Mouse (Mus musculus) liver, adult 2 months (tissue): Measurements from ENCODE around the gene Prune2. TPM values are rescaled to one million over a fixed set of nuclear protein-coding genes. Genes with fewer than 3 reads are reported as not detected.
A peak's percentile ranks its signal among the peaks of the same experiment; 100 is the strongest.

Experiments
- DNase-seq: peaks from one replicate; pipeline ENCODE4 v3.0.0-alpha.2; 2011; ENCODE audit warnings: low read depth, low spot score; ENCODE audit errors: extremely low read depth
- H3K27ac ChIP-seq: fragments of 200-500 bp; replicated peaks from 2 replicates; pipeline ENCODE4 v1.5.1; 2012; ENCODE audit warnings: low read depth, mild to moderate bottlenecking, control low read depth, inconsistent platforms, low read length; ENCODE audit not compliant: insufficient read depth
- H3K27me3 ChIP-seq: fragments of 200-500 bp; 2 replicates; pipeline ENCODE4 v1.6.1; 2012; ENCODE audit warnings: mild to moderate bottlenecking, moderate library complexity, low read length, inconsistent platforms; ENCODE audit not compliant: control insufficient read depth, insufficient read depth
- H3K36me3 ChIP-seq: fragments of 200-500 bp; 2 replicates; pipeline ENCODE4 v1.6.1; 2012; ENCODE audit warnings: low read length, inconsistent platforms; ENCODE audit not compliant: control insufficient read depth, insufficient read depth
- H3K4me1 ChIP-seq: fragments of 200-500 bp; 2 replicates; pipeline ENCODE4 v1.6.1; 2011; ENCODE audit warnings: low read length; ENCODE audit not compliant: control insufficient read depth, insufficient read depth
- H3K4me3 ChIP-seq: fragments of 200-500 bp; 2 replicates; pipeline ENCODE4 v1.5.1; 2011; ENCODE audit warnings: low read depth, mild to moderate bottlenecking, control low read depth, low read length, moderate library complexity; ENCODE audit not compliant: insufficient read depth
- H3K79me2 ChIP-seq: fragments of 200-500 bp; 2 replicates; pipeline ENCODE4 v1.6.1; 2012; ENCODE audit warnings: inconsistent platforms, mild to moderate bottlenecking, low read length, moderate library complexity; ENCODE audit not compliant: control insufficient read depth, insufficient read depth
- H3K9ac ChIP-seq: fragments of 200-500 bp; 2 replicates; pipeline ENCODE4 v1.6.1; 2012; ENCODE audit warnings: low read depth, mild to moderate bottlenecking, control low read depth, inconsistent platforms, low read length
- CTCF ChIP-seq: fragments of 200-500 bp; IDR thresholded peaks from 2 replicates; pipeline ENCODE4 v1.5.1; 2011; ENCODE audit warnings: low read depth, low read length, control low read depth
- POLR2A ChIP-seq: fragments of 200-500 bp; IDR thresholded peaks from 2 replicates; pipeline ENCODE4 v1.6.1; 2011; ENCODE audit warnings: low read length, control low read depth; ENCODE audit not compliant: insufficient read depth; ENCODE audit errors: extremely low read depth
- WGBS: fragments of 180-500 bp; shearing (Covaris S2); methylation state at CpG from one replicate; pipeline ENCODE4 v1.1.7; 2018; 5-methylcytosine and 5-hydroxymethylcytosine counted together
- polyA plus RNA-seq: library from polyadenylated mRNA; depleted of rRNA; stranded (reverse); fragments of >200 nt; gene quantifications from 2 replicates; pipeline ENCODE4 v1.2.3, GENCODE M21; 2012
- total RNA-seq: library from RNA; depleted of rRNA; stranded (reverse); fragments of >200 nt; gene quantifications from 2 replicates; pipeline ENCODE4 v1.2.3, GENCODE M21; 2014

Gene Prune2
- total and polyA plus RNA-seq, 2 experiments: 0.06 to 0.55 TPM

DNA sequence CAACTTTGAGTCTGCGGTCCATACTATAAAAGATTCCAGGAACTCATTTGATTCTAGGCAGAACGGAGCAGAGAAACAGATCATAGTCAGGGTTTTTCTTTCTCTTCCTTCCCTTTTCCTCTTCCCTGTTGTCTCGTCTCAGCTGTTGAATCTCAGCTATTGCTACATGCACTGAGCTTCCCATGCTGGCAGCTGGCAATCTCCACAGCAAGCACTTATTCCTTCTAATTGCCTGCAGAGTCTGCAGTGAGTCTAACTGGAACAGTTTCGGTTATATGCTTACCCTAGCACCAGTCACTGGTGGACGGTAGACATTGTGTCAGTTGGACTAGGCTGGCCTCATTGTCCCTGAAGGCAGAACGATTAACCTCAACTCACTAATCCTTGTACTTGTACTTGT lies 188.3 kb downstream of the Prune2 start:
- Histone ChIP-seq H3K79me2 (no peaks in the 10 kb centered on the region), H3K36me3 (no peaks in the 10 kb centered on the region), H3K9ac (no peak overlapping the region), H3K4me1 (no peaks in the 10 kb centered on the region), H3K4me3 (no peak overlapping the region), H3K27ac (no peak overlapping the region), H3K27me3 (no peaks in the 10 kb centered on the region)
- DNase-seq: peak; percentile 9
- TF ChIP-seq POLR2A (no peak), CTCF (no peak)
- 77% methylated on average over 6 of the region's 6 CpGs for WGBS

DNA sequence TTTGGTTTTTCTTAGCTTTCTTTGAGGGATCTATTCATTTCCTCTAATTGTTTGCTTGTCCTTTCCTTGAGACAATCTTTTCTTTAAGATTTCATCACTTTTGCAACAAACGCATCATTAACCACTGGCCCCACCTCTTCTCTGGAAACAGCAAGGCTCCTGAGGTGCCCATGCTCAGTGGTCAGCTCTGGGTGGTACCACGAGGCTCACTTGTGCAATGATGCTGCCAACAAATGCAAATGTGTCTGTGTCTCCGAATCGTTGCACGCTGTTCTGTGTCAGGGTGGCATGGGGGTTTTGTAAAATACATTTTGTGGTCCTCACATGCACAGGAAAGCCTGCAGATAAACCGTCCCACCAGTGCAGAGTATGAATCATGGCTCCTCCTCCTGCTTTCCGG lies 194.1 kb downstream of the Prune2 start:
- Histone ChIP-seq H3K27me3 (no peaks in the 10 kb centered on the region), H3K4me3 (no peak overlapping the region), H3K36me3 (no peaks in the 10 kb centered on the region), H3K9ac (no peak overlapping the region), H3K4me1 (no peaks in the 10 kb centered on the region), H3K79me2 (no peaks in the 10 kb centered on the region), H3K27ac (no peak overlapping the region)
- DNase-seq: no peak
- no peak for TF ChIP-seq POLR2A
- no peak for TF ChIP-seq CTCF
- WGBS: 79% methylated on average over 7 of the region's 7 CpGs

DNA sequence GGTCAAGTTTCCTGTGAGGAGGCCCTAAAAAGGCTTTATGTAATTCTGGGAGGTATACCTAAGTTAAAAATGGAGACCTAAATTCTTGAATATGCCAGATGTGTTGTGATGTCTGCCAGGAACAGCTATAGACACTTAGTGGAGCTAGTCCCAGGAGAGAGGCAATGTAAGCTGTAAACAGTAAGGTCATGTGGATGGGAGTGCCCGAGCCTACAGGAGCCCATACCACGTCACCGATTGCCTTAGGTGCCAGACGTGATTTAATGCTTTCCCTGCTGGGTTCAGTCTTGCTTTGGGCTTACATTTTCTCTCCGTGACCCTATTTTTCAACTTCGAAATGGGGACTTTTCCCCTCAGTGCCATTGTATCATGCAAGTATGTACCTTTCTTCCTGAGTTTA lies 195.9 kb downstream of the Prune2 start:
- no peaks in the 10 kb centered on the region for H3K27me3 ChIP-seq
- TF ChIP-seq POLR2A: no peak
- no peak for TF ChIP-seq CTCF
- no peak overlapping the region for H3K4me3 ChIP-seq
- H3K36me3 ChIP-seq: no peaks in the 10 kb centered on the region
- no peaks in the 10 kb centered on the region for H3K79me2 ChIP-seq
- H3K27ac ChIP-seq: no peak overlapping the region
- WGBS: 86% methylated on average over 6 of the region's 6 CpGs
- H3K4me1 ChIP-seq: no peaks in the 10 kb centered on the region
- H3K9ac ChIP-seq: no peak overlapping the region
- no peak for DNase-seq

DNA sequence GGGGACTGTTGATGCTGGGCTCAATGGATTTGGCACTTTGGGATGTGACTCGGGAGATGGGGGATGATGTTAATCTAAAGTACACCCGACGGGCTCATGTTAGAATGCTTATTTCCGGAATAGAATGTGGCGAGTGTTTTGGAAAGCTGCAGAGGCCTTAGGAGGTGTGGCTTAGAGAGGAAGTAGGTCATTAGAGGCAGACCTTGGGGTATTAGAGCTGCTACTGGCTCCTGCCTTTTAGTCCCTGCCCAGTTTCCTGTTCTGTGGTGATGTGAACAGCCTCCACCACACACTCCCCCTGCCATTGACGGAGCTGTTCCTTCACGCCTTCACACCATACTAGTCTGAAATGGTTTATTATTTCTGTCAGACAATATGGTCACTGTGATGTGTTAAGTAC lies 196.5 kb downstream of the Prune2 start:
- no peak for TF ChIP-seq CTCF
- no peak for TF ChIP-seq POLR2A
- Histone ChIP-seq H3K27ac (no peak overlapping the region), H3K4me1 (no peaks in the 10 kb centered on the region), H3K36me3 (no peaks in the 10 kb centered on the region), H3K9ac (no peak overlapping the region), H3K79me2 (no peaks in the 10 kb centered on the region), H3K4me3 (no peak overlapping the region), H3K27me3 (no peaks in the 10 kb centered on the region)
- WGBS: 80% methylated on average over 7 of the region's 7 CpGs
- no peak for DNase-seq

DNA sequence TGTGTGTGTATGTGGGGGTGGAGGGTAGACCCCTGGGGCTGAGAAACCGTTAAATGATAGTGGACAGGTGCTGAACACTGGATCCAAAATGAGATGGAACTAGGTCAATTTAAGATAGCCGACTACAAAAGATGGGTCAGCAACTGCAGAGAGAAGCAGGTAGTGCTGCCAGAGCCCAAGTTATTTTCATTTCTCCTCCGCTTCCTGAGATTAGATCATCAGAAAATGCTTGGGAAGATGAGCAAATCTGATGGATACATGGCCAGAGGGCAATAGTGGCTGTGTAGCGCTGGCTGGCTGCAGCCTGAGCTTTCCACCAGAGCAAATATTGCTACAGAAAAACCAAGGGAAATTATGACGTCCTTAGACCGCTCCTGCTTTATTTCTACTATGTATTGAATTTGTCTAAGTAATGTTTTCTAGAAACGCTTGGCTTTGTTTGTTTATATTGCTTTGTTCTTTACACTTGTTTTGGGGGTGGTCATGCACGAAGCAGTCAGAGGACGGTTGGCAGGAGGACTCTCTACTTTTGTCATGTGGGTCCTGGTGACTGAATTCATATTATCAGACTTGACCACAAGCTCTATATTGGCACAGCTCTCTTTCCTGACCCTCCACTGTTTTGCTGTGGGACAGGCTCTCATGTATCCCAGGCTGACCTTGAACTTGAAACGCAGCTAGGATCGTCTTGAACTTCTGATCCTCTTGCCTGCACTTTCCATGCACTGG lies 198.2 kb downstream of the Prune2 start:
- Histone ChIP-seq H3K36me3 (no peaks in the 10 kb centered on the region), H3K27me3 (no peaks in the 10 kb centered on the region), H3K9ac (no peak overlapping the region), H3K79me2 (no peaks in the 10 kb centered on the region), H3K27ac (no peak overlapping the region), H3K4me1 (no peaks in the 10 kb centered on the region), H3K4me3 (no peak overlapping the region)
- no peak for DNase-seq
- WGBS: 81% methylated on average over 11 of the region's 11 CpGs
- TF ChIP-seq POLR2A: no peak
- TF ChIP-seq CTCF: no peak

DNA sequence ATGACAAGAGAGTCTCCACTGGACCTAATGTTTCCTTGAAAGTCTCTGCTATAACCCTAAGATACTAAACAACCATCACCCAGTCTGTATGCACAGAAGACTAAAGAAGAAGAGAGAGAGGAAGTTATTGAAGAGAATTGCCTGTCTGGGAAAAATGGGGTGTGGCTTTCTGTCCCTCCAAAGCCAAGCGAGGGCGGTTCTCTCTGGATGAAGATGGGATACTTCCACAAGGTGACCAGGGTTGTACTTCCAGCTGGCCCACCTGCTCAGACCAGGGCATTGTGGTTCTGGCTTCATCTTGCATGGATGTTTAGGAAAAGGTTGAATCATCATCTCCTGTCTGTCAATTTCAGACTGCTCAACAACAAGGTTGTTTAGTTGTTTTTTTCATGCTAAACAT lies 199.3 kb downstream of the Prune2 start:
- Histone ChIP-seq H3K4me1 (no peaks in the 10 kb centered on the region), H3K79me2 (no peaks in the 10 kb centered on the region), H3K27me3 (no peaks in the 10 kb centered on the region), H3K36me3 (no peaks in the 10 kb centered on the region), H3K9ac (no peak overlapping the region), H3K27ac (no peak overlapping the region), H3K4me3 (no peak overlapping the region)
- 81% methylated on average over 2 of the region's 2 CpGs for WGBS
- TF ChIP-seq CTCF (no peak), POLR2A (no peak)
- DNase-seq: no peak
